Mouse (Mus musculus) retina, embryonic 14.5 days (tissue): ENCODE data around the gene Trpc4ap.

Experiments
- DNase-seq: peaks from one replicate; pipeline ENCODE4 v3.0.0-alpha.2; 2015; ENCODE audit warnings: low spot score

The Trpc4ap gene

DNA sequence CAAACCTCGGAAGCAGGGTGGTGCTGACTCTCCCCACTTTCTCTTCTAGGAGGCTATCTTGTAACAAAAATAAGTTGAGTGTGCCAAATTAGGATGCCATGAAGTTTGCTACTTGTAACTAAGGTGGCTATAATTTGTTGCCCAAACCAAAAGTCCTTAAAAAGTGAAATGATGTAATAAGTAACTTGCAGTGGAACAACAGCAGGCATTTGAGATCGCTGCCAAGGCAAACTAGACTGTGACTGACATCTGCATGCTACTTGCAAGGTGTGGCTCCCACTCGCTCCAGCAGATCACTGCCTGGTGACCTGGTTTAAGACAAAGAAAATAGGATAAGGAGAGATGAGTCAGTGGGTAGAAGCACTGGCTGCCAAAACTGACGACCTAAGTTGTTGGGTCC, 952 bp upstream of the Trpc4ap start:
- DNase-seq: no peak

DNA sequence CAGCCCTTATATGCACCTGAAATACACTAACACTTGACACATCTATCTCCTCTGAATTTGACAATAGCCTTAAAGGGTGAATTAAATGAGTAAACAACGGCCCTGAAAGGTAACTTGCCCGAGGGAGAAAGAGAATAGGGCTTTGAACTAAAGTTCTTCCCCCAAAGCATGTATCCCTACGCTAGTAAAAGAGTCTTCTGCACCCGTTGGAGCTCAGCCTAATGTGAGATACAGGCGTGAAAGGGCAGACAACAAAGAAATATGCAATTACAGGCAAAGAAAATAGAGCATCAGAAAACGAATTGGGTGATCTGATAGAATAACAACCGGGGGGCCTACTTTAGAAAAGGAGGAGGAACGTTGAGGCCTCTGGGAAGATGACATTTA, 855 bp downstream of the Trpc4ap start:
- DNase-seq: no peak

- no peak for DNase-seq
These were observed 3.0 kb downstream of the Trpc4ap start for GRCm38 (mm10) chr2:155689211-155689610.

DNA sequence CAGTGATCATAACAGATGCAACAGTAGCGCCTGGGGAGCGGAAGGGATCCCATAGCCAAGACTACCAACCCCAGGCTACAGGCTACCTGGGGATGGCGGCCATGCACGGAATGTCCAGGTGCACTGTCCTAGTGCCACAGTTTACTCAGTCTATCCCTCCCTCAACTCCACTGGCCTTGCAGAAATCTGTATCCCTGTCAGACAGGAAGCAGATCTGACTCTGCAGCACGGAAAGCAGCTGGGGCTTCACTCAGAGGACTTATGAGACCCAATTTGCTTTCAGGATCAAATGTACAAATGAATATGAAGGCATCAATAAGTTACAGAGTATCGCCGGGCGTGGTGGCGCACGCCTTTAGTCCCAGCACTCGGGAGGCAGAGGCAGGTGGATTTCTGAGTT, 4.4 kb downstream of the Trpc4ap start:
- no peak for DNase-seq

DNA sequence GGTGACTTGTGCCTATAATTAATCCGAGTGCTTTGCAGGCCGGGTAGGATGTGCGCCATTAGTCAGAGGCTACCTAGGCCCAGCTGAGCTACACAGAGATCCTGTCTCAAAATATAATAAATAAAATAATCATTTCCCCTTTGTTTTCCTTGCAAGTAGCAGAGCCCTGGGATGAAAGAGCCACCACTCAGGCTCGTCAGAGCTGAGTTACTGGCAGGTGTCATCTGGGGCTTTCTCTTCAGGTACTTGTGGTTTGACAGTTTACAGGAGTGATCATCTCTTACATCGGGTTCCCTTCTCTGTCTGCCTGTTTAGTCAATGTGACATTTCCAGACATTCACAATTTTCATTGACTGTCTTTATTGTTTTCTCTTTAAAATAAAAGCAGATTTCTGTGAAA, 5.6 kb downstream of the Trpc4ap start:
- DNase-seq: no peak

DNA sequence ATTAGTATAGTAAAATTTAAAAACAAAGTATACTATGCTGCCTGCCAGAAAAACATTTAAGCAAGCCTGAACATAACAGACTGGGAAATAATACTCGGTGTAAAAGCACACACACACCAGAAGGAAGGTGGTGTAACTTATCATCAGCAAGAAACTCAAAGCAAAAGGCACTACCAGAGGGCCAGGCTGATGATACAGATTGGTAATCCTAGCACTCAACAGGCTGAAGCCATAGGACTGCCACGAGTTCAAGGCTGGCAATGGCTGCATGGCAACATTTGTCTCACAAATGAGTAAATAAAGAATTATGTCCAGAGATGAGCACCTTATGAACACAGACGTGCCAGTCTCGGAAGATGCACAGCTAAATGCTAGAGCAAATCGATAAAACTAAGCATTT, 8.4 kb downstream of the Trpc4ap start:
- no peak for DNase-seq

DNA sequence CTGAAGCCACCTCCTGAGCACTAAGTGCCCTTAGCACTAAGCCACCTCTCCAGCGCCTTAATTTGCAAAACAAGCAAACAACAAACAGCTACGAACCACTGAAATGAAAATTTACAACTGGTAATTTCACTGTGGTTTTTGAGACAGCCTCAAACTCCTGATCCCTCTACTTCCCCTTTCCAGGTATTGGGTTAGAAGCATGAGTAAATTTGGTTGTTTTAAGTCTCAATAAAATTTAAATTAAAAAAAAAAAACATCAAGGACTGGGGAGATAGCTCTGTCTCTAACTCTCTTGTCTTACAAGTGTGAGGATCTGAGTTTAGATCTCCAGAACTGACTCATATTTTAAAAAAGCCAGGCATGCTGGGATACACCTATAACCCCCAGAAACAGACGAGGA, 9.0 kb downstream of the Trpc4ap start:
- DNase-seq: no peak

DNA sequence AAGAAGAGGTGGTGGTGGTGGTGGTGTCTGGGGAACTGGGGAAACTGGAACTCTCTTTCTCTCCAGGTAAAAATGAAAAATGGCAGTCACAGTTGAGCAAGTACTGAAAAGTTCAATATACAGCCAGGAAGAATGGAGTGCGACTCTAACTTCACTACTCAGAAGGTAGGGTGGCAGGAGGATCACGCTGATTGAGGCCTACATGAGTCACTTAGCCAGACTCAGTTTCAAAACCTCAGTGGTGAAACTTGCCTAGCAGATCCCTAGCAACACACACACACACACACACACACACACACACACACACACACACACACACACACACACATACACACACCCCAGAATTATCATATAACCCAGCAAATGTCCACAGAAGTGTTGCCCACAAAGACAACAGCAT, 10.3 kb downstream of the Trpc4ap start:
- no peak for DNase-seq

- no peak for DNase-seq
These were observed 11.0 kb downstream of the Trpc4ap start for GRCm38 (mm10) chr2:155681194-155681593.

DNA sequence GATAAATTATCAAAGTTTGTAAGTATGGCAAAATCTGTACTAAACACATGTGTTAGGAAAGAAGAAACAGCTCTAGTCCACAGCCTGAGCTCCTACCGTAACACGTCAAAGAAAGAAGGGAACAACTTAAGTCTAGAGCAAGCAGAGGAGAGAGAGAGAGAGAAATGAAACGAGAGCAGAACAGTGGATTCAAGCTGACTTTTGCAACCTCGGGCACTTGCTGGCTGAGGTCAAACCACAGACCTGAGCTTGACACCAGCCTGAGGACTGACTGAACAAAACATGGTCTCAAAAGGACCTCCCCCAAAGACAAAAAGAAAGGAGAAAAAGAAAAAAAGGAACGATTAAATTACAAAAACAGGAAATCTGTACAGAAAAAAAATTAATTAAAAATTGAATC, 11.6 kb downstream of the Trpc4ap start:
- no peak for DNase-seq

- DNase-seq: no peak
These were observed 12.5 kb downstream of the Trpc4ap start for GRCm38 (mm10) chr2:155679586-155680110.

DNA sequence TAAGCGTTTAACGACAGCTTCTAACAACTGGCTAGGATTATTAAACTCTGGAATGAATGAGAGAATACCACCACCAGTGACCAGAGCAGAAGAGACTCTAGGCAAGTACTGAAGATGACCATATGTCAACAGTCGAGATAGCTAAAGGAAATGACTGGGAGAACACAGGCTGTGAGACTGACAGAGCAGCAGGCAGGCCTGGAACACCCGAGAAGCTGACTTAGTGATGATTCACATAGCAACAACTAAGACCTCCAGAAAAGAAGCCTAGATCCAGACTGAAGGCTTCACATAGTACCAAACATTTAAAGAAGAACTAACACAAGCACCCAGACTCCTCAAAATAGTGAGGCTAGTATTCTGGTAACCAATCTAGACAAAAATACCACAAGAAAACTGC, 17.1 kb downstream of the Trpc4ap start:
- DNase-seq: no peak

- peak; percentile 72 for DNase-seq
These were observed 18.6 kb downstream of the Trpc4ap start for GRCm38 (mm10) chr2:155673546-155673945.

- no peak for DNase-seq
These were observed 20.9 kb downstream of the Trpc4ap start for GRCm38 (mm10) chr2:155671236-155671635.

DNA sequence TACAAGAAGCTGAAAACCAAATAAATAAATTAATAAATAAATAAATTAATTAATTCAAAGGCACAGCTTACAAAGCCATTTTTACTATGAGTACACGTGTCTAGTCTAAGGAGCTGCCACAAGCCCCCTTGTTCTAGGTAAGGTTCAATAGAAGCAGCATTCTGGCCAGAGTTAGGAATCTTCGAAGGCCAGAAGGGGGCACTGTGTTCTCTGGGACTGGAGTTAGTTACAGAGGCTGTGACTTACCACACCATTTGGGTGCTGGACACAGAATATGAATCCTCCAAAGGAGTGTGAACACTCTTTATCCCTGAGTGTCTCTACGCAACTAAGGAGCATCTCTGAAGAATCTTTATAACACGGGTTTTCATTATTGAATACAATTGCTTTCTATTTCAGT, 23.7 kb downstream of the Trpc4ap start:
- DNase-seq: peak; percentile 58

- no peak for DNase-seq
These were observed 24.3 kb downstream of the Trpc4ap start for GRCm38 (mm10) chr2:155667881-155668280.

DNA sequence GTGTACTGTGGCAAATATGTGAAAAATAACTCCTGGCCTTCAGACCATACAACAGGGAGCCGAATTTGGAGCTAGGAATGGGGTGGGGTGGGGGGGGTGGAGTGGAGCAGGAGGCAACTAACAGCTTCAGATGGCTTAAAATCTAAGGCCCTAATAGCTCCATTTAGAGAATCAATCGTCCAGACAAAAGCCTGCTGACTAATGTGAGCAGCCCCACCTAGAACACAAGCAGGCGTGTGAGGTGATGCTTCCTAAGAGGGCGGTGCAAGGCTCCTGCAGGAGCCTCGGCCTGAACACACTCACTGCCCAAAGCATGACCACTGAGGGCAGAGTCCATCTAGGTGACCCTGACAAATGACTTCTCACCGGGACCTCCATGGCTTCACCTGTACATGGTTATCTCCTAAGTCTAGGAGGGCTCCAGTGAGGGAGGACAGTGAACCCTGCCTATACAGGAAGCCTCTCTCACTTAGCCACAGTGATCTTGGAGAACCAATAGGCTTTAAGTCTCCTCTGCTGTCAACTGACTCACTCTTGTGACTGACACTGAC, 28.2 kb downstream of the Trpc4ap start:
- no peak for DNase-seq

DNA sequence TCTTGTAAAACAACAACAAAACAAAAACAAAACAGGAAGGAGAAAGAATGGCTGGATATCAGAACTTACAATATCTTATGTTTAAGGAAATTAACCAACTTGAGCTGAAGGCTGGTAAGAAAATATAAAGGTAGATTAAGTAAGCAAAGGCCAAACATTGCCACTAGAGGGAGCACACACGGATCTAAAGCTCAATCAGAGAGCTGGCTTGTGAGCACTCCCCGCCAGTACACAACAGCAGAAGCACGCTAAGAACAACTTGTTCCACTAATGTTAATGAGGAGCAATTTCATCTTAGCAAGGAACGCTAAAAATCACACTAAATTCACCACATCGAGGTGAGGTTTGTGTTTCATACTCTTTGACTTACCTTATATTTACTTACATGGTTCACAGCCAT, 29.1 kb downstream of the Trpc4ap start:
- peak; percentile 39 for DNase-seq

DNA sequence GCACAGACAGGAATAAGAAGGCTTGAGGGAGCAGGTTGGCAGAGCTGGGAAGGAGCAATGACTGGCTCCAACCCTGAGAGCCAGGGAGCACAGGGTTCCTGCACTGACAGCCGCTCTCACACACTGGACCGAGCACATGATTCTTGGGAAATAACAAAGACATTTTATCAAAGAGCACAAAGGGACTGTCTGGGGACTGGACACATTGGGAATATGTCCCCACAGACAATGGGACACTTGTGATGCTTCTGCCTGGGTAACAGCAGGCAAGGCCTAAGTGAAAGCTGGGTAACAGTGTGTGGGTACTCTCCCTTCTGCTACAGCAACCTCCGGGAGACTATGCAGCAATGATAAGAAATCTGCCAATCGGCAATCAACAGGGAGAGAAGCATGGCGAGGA, 29.8 kb downstream of the Trpc4ap start:
- no peak for DNase-seq

GRCm38 (mm10) chr2:155655759-155656372, 36.3 kb downstream of the Trpc4ap start:
- peak; percentile 63 for DNase-seq

DNA sequence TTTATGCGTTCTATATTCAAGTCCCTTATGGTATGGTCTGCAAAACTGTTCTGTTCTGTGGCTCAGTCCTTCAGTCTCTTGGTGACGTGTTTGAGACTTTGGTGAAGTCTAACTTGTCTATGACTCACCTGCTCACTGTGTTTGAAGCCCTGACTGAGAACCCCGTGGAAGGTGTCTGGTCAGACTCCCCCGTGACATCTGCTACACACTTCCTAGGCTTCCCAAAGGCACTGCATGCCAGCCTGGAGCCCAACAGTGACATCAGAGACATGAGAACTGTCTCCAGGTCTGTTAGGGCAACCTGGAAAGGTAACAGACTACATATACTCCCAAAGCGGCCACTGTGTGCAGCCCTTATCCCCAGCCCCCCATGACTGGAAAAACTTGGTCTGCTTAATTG, 39.6 kb downstream of the Trpc4ap start:
- no peak for DNase-seq

DNA sequence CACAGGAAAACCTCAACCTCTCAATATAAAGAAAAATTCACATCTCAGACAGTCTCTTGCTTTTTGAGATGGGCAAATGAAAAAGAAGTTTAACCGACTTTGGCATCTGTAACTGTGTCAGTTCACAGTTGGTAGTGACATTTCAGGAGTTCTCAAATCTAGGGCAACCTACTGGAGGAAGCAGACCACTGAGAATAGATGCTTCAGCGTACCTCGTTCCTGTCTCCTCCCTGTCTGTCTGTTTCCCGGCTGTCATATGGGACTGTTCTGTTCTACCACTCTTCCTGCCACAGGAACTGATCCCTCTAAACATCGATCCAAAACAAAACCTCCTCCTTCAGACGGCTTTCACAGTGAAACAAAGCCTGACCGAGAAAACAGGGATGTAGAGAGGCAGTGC, 46.4 kb downstream of the Trpc4ap start:
- no peak for DNase-seq

DNA sequence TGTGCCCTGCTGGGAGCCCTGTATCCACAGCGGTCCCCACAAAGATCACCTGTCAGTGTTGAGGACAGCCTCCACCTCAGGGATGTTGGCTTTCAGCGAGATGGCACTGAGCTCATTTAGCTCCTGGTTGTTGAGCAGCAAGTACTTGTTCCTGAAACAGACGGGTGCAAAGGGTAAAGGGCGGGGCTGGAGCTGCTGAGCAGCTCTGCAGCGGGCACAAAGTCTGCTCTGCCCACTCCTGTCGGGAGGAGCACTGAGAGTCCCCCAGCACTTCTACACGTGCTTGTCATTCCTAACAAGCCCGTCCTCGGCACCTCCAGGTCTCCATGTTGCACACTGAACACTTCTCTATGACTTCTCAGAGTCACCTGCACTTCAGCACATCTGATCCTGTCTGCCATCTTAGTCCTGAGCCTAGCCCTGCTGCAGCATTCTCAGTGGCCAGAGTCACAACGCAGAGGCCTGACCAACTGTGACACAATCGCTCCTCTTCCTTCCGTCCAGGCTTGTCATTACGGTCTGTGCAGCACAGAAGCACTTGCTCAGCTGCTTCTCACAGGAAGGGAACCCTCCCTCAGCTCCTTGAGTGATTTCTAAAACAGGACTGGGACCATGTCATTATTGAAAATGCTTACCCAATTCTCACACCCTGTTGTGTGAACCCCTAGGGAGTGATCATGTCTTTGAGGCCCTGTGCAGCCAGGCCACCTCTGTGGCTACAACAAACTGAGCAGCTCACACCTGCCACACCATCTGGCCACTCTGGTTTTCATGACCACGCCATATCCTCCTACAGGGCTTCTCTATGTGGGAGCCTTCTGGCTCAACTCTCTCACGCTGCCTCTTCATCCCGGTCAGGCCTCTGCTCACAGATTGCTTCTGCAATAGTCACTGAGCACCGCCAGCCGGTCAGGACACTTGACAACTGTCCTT, 50.4 kb downstream of the Trpc4ap start:
- peak; percentile 24 for DNase-seq
